Comparison of ENCODE assay signal across 8 mouse cellular contexts in genomic region chr4:57567666-57568206, GRCm38 (mm10). TPM values are rescaled to one million over a fixed set of nuclear protein-coding genes. Genes with fewer than 3 reads are reported as not detected.
DNase-seq lines count a peak whose midpoint lies in the region; ATAC-seq lines count a peak whose summit lies in the region.

Pakap (plus strand) TSS chr4:57568179.

- H3K27ac ChIP-seq in kidney, embryonic 15.5 days: peak within 1 kb of the TSS; percentile 34
- no peak within 1 kb of the TSS for H3K27ac ChIP-seq in neural tube, embryonic 11.5 days (ENCODE audit: low read depth, low read length)

- peak; percentile 87 for ATAC-seq in kidney, embryonic 15.5 days (replicated peaks; ENCODE audit: low FRiP score)
- peak; percentile 69 for ATAC-seq in neural tube, embryonic 11.5 days (ENCODE audit: insufficient read depth, low FRiP score, low TSS enrichment)
- no peak for ATAC-seq in activated CD4-positive, CD25-positive, alpha-beta regulatory T cell, adult 4 months

- no peaks in the 10 kb centered on the region for H3K36me3 ChIP-seq in kidney, embryonic 15.5 days
- H3K36me3 ChIP-seq in neural tube, embryonic 11.5 days (ENCODE audit: control insufficient read depth, insufficient read depth, low read length): no peaks in the 10 kb centered on the region

- WGBS in kidney, embryonic 15.5 days: under 1% methylated on average over 49 of the region's 51 CpGs
- WGBS in neural tube, embryonic 11.5 days: under 1% methylated on average over 35 of the region's 51 CpGs

- H3K4me2 ChIP-seq in kidney, embryonic 15.5 days: peak within 1 kb of the TSS; percentile 97
- peak within 1 kb of the TSS; percentile 92 for H3K4me2 ChIP-seq in neural tube, embryonic 11.5 days (ENCODE audit: low read depth)

- H3K4me1 ChIP-seq in kidney, embryonic 15.5 days: peaks cover 14% of the 10 kb centered on the region; the same call in 1 of the 2 replicates
- no peaks in the 10 kb centered on the region for H3K4me1 ChIP-seq in neural tube, embryonic 11.5 days (ENCODE audit: control insufficient read depth, insufficient read depth, low read length)

- peak within 1 kb of the TSS; percentile 61 for H3K4me3 ChIP-seq in kidney, embryonic 15.5 days (replicated peaks)
- H3K4me3 ChIP-seq in neural tube, embryonic 11.5 days (ENCODE audit: low read depth, low read length): peak within 1 kb of the TSS; percentile 50

- H3K9ac ChIP-seq in kidney, embryonic 15.5 days: peak within 1 kb of the TSS; percentile 56
- peak within 1 kb of the TSS; percentile 69 for H3K9ac ChIP-seq in neural tube, embryonic 11.5 days (ENCODE audit: low read length)

- H3K27me3 ChIP-seq in kidney, embryonic 15.5 days: peaks cover 38% of the 10 kb centered on the region
- no peaks in the 10 kb centered on the region for H3K27me3 ChIP-seq in neural tube, embryonic 11.5 days (ENCODE audit: control insufficient read depth, insufficient read depth, low read length)

- peak; percentile 90 for DNase-seq in adrenal gland, adult 2 months
- peak; percentile 69 for DNase-seq in embryo, embryonic 10.5 days (ENCODE audit: low spot score)
- DNase-seq in gastrocnemius, postnatal 4 days (ENCODE audit: low spot score in 2 of 2): peak; percentile 41 to 71
- DNase-seq in liver: peak; percentile 35
- peak; percentile 76 for DNase-seq in neural tube, embryonic 11.5 days (ENCODE audit: low spot score)
- peak; percentile 33 for DNase-seq in thymus, postnatal 14 days

- H3K9me3 ChIP-seq in kidney, embryonic 15.5 days (replicated peaks): no peaks in the 10 kb centered on the region
- H3K9me3 ChIP-seq in neural tube, embryonic 11.5 days (ENCODE audit: control insufficient read depth, low read length): no peaks in the 10 kb centered on the region

RNA-seq across cellular contexts. Expression of gene Pakap, which starts in this region (rescaled TPM):
- total RNA-seq in adrenal gland, adult 2 months (2021): 10 to 100 TPM; 34.9 to 68.3 TPM
- 6.0 and 8.9 TPM in 2 replicates for polyA plus RNA-seq in adrenal gland, adult 2 months (2012; rRNA removed)
- total RNA-seq in gastrocnemius, postnatal 4 days (2021): 10 to 100 TPM; 19.1 to 19.2 TPM
- 16.9 and 17.8 TPM in 2 replicates for polyA plus RNA-seq in kidney, embryonic 15.5 days (2015; fragmentation: Nextera tagmentation; extraction: Ambion mirVana)
- 20.8 and 21.1 TPM in 2 replicates for polyA plus RNA-seq in neural tube, embryonic 11.5 days (2014; fragmentation: Nextera tagmentation; extraction: Ambion mirVana)
- 1 to 10 TPM; 1.5 to 2.0 TPM for polyA plus RNA-seq in activated CD4-positive, CD25-positive, alpha-beta regulatory T cell, adult 4 months (2017; shearing (Covaris generic))

Comparison
In these comparisons a context has a peak if more than half of its experiments do, and no peak if none do; other contexts are left out.
1. DNase-seq: peak in every context shown above with its lines; median percentile 90 in adrenal gland, adult 2 months; 76 in neural tube, embryonic 11.5 days; 69 in embryo, embryonic 10.5 days; 56 in gastrocnemius, postnatal 4 days; 35 in liver; 33 in thymus, postnatal 14 days.